Mouse (Mus musculus): ENCODE data around the gene Spock1.
"Not testable (repeated sequence)": the region's sequence is repeated elsewhere in the genome, so short reads cannot be mapped to it uniquely, and the experiment has no call there.

The Spock1 gene

GRCm38 (mm10) chr13:57582314-57582976 lies 325.7 kb downstream of the Spock1 start:
- DNase-seq: no peak

GRCm38 (mm10) chr13:57577541-57578244 lies 330.4 kb downstream of the Spock1 start:
- no peak for DNase-seq

DNA sequence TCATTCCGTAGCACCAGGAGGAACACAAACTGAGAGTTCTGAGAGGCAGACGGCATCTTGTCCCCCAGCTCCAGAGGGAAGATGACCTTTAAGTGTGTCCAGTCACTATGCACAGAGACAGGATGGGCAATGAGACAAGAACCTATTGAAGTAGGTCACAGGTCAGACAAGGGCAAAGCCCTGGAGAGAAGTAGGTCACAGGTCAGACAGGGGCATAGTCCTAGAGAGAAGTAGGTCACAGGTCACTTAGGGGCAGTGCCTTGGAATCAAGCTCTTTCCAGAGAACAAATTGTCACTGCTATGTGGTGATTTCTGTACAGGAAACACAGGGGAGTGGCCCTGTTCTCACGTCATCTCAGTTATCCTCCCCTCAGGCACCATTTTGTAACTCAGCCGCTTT lies 334.6 kb downstream of the Spock1 start:
- DNase-seq: no peak

- DNase-seq: no peak
Measured at GRCm38 (mm10) chr13:57568404-57568803, 339.7 kb downstream of the Spock1 start.

- no peak for DNase-seq
Measured at GRCm38 (mm10) chr13:57555186-57555585, 352.9 kb downstream of the Spock1 start.

GRCm38 (mm10) chr13:57549743-57550142 lies 358.4 kb downstream of the Spock1 start:
- DNase-seq: peak; percentile 5

DNA sequence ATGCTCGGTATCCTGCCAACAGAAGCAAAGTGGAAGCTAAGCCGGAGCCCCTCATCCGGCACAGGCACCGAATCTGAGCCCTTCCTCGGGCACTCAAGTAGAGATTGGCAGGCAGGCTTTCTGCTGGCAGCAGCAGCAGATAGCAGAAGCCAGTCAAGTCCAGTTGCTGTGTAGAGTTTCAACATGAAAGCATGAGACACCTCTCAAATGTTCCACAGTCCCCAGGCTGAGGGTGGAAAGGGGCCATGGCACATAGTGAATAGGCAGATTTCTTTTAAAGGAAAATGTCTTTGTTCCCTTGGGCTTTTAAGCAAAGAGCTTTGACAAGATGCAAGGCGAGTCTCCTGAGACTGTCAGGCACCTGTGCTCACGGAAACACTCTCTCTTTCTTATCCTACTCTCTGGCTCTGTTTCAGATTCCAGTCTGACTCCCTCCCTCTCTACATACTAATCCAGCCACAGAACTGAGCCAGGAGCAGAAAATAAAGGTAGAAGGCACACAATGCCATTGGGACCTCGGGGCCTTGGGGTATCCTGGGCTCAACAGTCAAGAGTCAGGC lies 371.1 kb downstream of the Spock1 start:
- DNase-seq: no peak

DNA sequence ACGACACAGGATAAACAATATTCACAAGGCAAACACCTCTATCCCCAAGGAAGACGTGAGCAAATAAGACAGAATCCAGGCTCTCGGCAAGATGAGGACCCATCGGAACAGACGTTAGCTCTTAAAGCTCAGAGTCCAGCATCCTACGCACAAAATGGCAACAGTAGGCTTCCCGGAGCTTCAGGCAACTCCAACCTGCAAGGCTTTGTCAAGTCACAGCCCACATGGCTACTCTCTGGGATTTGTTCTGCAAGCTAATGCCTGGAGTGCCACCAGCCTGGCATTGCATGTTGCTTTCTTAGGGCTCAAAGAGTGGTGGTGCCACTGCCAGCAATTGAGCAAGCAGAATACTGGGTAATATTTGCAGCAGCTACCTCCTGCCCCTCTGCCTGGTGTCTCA lies 373.8 kb downstream of the Spock1 start:
- no peak for DNase-seq

DNA sequence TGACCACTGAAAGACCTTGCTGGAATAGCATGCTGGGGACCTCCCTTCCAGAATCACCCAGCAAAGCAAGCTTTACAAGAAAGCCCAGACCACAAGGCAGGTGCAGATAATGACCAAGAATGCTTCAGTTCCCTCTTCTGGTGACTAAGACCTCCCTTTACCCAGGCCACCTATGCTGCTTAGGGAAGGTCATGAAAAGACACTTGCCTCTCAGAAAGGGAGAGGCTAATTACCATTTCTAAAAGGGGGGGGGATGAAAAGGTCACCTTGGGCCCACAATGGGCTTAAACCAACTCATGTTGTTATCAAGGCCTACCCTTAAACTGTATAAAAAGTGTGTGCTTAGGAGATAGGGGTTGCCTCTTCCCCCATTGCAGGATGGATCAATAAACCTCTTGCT lies 382.2 kb downstream of the Spock1 start:
- DNase-seq: no peak

DNA sequence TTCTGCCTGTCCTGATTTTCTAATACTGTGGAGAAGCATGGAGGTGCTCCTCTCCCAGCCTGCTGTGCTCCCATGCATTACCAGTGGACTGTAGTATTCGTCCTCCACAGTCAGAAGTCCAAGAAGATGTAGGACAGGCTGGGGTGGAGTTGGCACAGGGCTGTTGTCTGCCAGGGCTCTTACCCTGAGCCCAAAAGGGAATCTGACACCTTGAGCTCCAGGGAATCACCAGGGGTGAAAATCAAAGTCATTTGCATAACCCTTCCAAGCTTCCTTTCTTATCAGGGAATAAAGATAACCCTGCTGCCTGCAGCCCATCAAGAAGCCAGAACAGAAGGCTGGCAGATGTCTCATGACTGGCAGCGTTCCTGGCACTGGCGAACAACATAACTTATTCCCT lies 383.6 kb downstream of the Spock1 start:
- no peak for DNase-seq

DNA sequence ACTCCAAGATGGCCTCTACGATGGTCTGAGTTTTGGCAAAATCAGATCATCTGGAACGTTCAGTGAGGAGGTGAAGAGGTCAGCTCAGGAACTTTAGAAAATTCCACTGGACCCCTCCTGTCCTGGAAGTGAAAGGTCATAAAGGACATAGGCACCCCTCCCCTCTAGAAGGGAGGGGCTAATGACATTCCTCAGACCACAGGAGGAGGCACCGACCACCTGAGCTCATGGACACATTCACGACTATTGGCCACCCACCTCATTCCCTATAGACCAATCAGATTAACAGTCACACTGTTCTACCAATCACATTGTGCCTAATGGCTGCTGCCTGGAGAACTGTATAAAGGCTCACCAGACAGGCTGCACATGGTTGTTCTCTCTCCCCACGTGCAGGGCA lies 384.8 kb downstream of the Spock1 start:
- no peak for DNase-seq

DNA sequence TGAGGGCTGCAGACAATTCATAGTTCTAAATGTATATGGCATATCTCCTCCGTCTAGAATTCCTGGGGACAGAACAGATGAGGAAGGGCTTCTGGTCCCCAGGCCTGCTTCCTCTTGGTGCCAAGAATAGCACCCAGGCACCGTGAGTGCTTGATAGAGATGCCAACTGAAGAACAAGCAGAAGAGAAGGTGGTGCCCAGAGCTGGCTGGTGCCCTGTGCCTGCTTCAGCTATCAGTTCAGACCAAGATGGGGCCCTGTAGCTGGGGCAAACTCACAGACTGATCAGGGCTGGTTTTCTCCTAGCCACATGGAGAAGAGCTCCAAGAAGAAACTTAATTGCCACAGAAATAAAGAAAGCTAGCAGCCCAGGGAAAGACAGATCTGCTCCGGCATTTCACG lies 385.8 kb downstream of the Spock1 start:
- no peak for DNase-seq

DNA sequence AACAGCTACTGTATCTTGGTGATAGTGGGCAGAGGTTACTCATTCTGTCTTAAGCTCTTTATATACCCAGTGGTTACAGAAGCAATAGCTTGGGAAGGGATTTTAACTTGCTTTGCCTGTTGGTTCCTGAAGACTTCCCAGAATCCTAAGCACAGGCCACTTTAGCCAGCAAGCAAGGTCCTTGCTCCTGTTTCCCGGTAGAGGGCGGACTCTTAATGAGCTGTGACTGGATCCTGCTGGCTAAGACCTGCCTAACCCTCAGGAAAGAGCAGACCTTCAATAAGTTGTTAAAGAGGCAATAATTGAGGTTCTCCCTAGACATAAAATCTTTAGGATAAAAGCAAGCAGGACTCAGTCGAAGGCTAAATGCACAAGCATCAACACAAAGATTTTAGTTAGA lies 387.0 kb downstream of the Spock1 start:
- DNase-seq: peak; percentile 8

- no peak for DNase-seq
Measured at GRCm38 (mm10) chr13:57519790-57520189, 388.3 kb downstream of the Spock1 start.

DNA sequence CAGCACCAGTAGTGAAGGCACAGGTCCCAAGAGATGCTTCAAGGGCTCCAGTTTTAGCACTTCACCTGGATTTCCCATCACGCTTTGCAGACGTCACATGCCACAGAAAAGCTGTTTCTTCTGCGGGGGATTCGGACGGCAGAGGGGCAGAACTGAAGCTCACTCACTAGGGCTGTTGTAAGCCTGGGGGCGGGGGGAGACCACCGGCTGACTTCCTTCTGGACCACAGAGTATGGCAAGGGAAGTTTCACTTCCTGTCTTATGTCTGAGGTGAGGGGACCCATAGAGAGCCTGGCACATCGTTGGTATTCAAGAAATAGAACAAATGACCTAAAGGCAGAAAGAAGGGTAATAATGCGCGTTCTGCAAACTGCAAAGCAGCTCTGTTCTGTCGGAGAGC lies 392.4 kb downstream of the Spock1 start:
- no peak for DNase-seq

GRCm38 (mm10) chr13:57501552-57501951 lies 406.6 kb downstream of the Spock1 start:
- no peak for DNase-seq

DNA sequence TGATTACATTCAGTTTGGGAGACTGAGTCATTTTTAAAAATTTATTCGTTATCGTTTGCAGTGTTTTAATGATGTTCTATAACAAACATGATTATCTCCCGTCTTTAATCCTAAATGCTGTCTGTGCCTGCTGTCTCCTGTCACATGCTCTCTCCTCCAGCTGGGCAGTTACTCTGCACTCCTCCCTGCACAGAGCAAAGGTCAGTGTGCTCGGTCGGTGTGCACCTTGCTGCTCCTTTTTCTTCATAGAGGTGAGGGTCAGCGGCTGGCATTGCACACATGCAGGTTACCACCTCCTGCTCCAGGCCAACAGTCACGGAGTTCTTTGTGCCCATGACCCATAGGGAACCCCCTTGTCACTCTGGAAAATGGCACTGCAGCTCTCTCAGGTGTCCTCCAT lies 411.4 kb downstream of the Spock1 start:
- DNase-seq: no peak

- DNase-seq: no peak
Measured at GRCm38 (mm10) chr13:57494838-57495237, 413.3 kb downstream of the Spock1 start.

GRCm38 (mm10) chr13:57488926-57489325 lies 419.2 kb downstream of the Spock1 start:
- no peak for DNase-seq

DNA sequence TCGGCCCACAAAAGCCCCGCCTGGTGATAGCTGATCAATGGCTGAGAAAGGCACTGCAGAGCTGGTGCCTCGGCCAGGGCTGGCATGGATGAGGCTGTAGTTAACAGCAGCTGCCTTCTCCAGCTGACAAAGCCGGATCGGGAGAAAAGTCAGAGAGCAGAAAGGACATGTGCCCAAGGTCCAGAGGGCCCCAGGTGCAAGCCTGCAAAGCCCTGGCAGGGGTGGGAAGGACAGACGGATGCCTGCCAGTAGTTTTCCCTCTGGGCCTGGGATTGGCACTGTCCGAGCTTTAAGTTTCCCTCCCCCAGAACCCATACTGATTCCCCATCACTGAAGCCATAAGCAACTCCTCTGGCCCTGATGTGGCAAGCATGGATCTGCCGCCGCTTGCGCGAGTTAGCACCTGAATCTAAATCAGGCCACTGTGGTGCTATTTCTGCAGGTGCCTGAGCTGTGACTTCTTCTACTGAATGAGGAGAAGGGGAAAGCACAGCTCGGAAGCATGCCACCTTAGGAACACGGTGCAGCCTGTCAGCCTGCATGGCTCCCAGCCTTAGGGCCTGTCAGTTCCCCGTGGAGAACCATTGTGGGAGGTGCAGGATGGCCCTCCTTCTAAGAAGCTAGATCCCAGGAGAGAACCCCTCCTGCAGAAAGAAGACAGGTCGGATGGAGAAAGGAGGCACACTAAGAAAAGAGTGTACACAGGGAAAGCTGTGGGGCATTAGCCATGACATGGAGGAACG lies 423.5 kb downstream of the Spock1 start:
- DNase-seq: no peak

DNA sequence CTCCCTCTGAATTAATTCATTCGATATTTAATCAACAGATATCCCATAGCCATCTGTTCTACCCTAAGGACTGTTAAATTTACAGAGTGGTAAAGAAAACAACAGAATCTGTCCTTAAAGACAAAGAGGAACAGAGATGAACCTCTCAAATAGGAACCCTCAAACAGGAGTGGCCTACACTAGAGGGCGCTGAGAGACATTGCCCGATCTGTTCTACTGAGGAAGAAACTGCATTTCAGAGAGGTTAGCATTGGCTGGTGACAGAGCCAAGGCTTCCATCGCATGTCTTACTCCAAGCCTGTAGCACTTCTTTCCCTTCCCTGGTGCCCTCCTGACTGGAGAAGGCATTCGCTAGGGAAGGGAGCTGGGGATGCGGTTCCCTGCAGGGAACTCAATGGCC lies 431.4 kb downstream of the Spock1 start:
- DNase-seq: peak; percentile 36

DNA sequence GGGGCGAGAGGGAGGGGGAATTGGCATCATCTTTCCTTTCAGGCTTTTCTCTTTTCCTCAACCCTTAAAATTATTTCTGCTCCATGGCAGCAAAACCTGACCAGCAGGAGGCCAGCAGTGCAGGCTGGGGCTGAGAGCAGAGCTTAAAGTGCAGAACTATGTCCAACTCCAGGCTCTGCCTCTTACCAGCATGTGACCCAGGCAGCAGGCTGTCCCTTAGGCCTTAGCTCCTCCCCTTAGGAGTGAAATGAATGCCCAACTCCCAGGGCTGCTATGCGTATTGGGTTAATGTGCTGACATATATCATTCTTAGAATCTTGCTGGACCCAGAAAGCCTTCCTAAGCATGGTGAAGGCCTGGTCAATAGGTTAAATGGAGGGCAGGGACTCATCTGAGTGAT lies 434.1 kb downstream of the Spock1 start:
- no peak for DNase-seq

DNA sequence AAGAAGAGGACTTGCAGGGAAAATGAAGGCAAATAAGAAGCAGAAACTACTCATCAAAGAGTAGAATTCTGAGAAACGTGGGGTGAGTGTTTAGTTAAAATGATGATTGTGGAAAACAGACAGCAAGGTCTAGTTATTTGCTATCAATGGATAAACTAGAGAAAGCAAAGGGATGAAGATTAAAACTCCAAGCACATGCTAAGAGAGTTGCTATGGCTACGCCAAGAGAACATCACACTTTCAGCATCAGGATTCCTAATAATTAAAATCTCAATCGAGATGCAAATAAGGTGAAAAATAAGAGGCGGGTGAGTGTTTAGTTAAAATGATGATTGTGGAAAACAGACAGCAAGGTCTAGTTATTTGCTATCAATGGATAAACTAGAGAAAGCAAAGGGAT lies 437.2 kb downstream of the Spock1 start:
- not testable (repeated sequence) for DNase-seq

DNA sequence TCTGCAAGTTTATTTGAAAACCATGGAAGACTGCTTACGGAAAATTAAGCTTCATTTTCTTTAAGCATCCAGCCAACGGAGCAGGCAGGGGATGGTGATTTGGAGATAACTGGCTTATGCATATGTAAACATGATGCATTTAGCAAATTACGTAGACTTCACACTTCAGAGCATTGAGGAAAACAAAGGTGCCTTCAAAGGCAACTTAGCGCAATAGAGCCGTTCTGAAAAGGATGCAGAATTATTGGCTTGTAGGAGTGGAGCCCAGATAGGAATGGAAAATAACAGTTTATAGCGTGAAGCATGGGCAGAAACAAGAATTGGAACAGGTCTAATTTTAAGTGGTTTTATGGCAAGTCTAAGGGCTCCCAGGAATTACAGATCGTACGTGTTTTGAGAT lies 448.2 kb downstream of the Spock1 start:
- no peak for DNase-seq
